Mouse (Mus musculus): ENCODE measurements around the gene Itsn1. TPM values are rescaled to one million over a fixed set of nuclear protein-coding genes. Genes with fewer than 3 reads are reported as not detected.

Gene Itsn1
- polyA plus RNA-seq, 1 experiment from 2014 or later = 79.2 TPM

DNA sequence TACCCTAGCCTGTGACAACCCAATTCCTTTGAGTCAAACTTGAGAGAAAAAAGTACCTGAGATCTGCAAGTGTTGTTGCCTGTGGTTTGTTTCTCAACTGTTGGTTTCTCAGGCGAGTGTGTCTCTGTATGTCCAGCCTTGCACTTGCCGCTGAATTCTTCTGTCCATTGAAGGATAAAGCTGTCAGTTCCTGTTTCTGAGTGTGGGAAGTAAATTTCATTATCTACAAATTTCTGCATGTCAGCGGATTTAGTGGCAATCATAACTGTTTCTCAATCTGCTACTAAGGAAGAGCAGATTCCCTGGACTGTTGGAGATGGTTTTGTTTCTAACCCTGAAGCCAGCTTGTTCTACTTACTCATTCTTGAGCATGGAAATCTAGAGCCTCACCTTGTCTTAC is 32.7 kb downstream of the Itsn1 start:
- H3K9me3 ChIP-seq (replicated peaks) = no peaks in the 10 kb centered on the region
- no peak overlapping the region for H3K9ac ChIP-seq
- no peak overlapping the region for H3K4me3 ChIP-seq
- no peak overlapping the region for H3K4me2 ChIP-seq (replicated peaks)
- no peak overlapping the region for H3K27ac ChIP-seq
- ATAC-seq (ENCODE audit: low FRiP score) = no peak
- WGBS = 87% methylated on average over 3 of the region's 3 CpGs
- peaks cover 54% of the 10 kb centered on the region for H3K4me1 ChIP-seq
- no peaks in the 10 kb centered on the region for H3K27me3 ChIP-seq
- peaks cover 7% of the 10 kb centered on the region; the same call in 1 of the 2 replicates for H3K36me3 ChIP-seq

- Histone ChIP-seq H3K4me1 (peaks cover 61% of the 10 kb centered on the region), H3K9ac (no peak overlapping the region), H3K9me3 (replicated peaks) (no peaks in the 10 kb centered on the region), H3K4me2 (replicated peaks) (no peak overlapping the region), H3K4me3 (no peak overlapping the region), H3K27me3 (no peaks in the 10 kb centered on the region), H3K27ac (0 out of 2 replicates have a peak overlapping the region, but pooled peaks have one; percentile 0), H3K36me3 (peaks cover 4% of the 10 kb centered on the region; the same call in 1 of the 2 replicates)
- 76% methylated on average over 7 of the region's 7 CpGs for WGBS
- ATAC-seq (ENCODE audit: low FRiP score) = no peak
These were observed 33.4 kb downstream of the Itsn1 start for GRCm38 (mm10) chr16:91762476-91762875.

DNA sequence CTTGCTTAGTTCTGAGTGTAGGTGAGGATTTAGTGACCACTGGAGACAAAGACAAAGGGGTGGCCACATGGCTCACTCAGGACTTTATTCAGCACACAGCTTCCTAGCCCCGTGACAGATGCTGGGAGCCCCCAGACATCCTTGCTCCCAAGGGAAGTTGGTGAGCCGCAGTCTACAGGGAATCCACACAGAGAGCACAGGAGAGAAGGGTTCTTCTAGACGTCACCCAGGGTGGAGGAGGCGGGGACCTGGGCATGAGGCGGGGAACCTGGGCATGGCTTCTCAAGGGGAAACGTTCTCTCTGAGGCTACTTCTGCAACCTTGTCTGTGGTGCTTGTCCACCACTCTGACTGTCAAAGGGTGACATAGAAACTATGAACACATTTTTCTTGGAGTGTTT is 34.9 kb downstream of the Itsn1 start:
- Histone ChIP-seq H3K27me3 (no peaks in the 10 kb centered on the region), H3K9me3 (replicated peaks) (no peaks in the 10 kb centered on the region), H3K9ac (no peak overlapping the region), H3K4me2 (replicated peaks) (no peak overlapping the region), H3K27ac (0 out of 2 replicates have a peak overlapping the region, but pooled peaks have one; percentile 40), H3K36me3 (peaks cover 4% of the 10 kb centered on the region; the same call in 1 of the 2 replicates), H3K4me1 (peaks cover 69% of the 10 kb centered on the region), H3K4me3 (no peak overlapping the region)
- ATAC-seq (ENCODE audit: low FRiP score) = no peak
- WGBS = 58% methylated on average over 6 of the region's 6 CpGs

- ATAC-seq (ENCODE audit: low FRiP score) = no peak
- 80% methylated on average over 6 of the region's 6 CpGs for WGBS
- Histone ChIP-seq H3K4me1 (peaks cover 66% of the 10 kb centered on the region), H3K4me3 (no peak overlapping the region), H3K4me2 (replicated peaks) (no peak overlapping the region), H3K9ac (no peak overlapping the region), H3K9me3 (replicated peaks) (no peaks in the 10 kb centered on the region), H3K36me3 (peaks cover 4% of the 10 kb centered on the region; the same call in 1 of the 2 replicates), H3K27me3 (no peaks in the 10 kb centered on the region), H3K27ac (no peak overlapping the region)
These were observed 35.3 kb downstream of the Itsn1 start for GRCm38 (mm10) chr16:91764414-91764813.

GRCm38 (mm10) chr16:91765121-91765815 is 36.2 kb downstream of the Itsn1 start:
- WGBS = 81% methylated on average over 15 of the region's 15 CpGs
- peaks cover 69% of the 10 kb centered on the region for H3K4me1 ChIP-seq
- H3K27me3 ChIP-seq = no peaks in the 10 kb centered on the region
- no peak for ATAC-seq (ENCODE audit: low FRiP score)
- H3K27ac ChIP-seq = no peak overlapping the region
- H3K36me3 ChIP-seq = peaks cover 3% of the 10 kb centered on the region; the same call in 1 of the 2 replicates
- H3K9me3 ChIP-seq (replicated peaks) = no peaks in the 10 kb centered on the region
- H3K9ac ChIP-seq = no peak overlapping the region
- no peak overlapping the region for H3K4me3 ChIP-seq
- H3K4me2 ChIP-seq (replicated peaks) = no peak overlapping the region

- Histone ChIP-seq H3K9me3 (replicated peaks) (no peaks in the 10 kb centered on the region), H3K27ac (no peak overlapping the region), H3K36me3 (no peaks in the 10 kb centered on the region), H3K4me2 (replicated peaks) (no peak overlapping the region), H3K4me3 (no peak overlapping the region), H3K9ac (no peak overlapping the region), H3K27me3 (no peaks in the 10 kb centered on the region), H3K4me1 (peaks cover 69% of the 10 kb centered on the region)
- 85% methylated on average over 15 of the region's 15 CpGs for WGBS
- ATAC-seq (ENCODE audit: low FRiP score) = no peak
These were observed 36.7 kb downstream of the Itsn1 start for GRCm38 (mm10) chr16:91765816-91766210.

GRCm38 (mm10) chr16:91767165-91767701 is 38.2 kb downstream of the Itsn1 start:
- no peak overlapping the region for H3K9ac ChIP-seq
- H3K4me1 ChIP-seq = peaks cover 73% of the 10 kb centered on the region
- H3K27me3 ChIP-seq = no peaks in the 10 kb centered on the region
- WGBS = 78% methylated on average over 11 of the region's 11 CpGs
- no peaks in the 10 kb centered on the region for H3K9me3 ChIP-seq (replicated peaks)
- ATAC-seq (ENCODE audit: low FRiP score) = no peak
- H3K27ac ChIP-seq = no peak overlapping the region
- H3K4me2 ChIP-seq (replicated peaks) = no peak overlapping the region
- no peak overlapping the region for H3K4me3 ChIP-seq
- H3K36me3 ChIP-seq = no peaks in the 10 kb centered on the region

DNA sequence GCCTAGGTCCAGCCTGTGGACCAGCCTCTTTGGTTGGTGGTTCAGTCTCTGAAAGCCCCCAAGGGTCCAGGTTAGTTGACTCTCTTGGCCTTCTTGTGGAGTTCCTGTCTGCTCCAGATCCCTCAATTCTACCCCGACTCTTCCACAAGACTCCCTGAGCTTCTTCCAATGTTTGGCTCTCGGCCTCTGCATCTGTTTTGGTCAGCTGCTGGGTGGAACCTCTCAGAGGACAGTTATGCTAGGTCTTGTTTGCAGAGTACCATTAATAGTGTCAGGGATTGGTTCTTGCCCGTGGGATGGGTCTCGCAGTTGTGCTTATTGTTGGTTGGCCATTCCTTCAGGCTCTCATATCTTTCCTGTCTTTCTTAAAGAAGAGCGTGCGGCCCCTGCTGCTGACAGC is 39.5 kb downstream of the Itsn1 start:
- Histone ChIP-seq H3K27ac (no peak overlapping the region), H3K4me1 (peaks cover 70% of the 10 kb centered on the region)

GRCm38 (mm10) chr16:91769911-91770310 is 40.8 kb downstream of the Itsn1 start:
- 62% methylated on average over 5 of the region's 5 CpGs for WGBS
- Histone ChIP-seq H3K27me3 (no peaks in the 10 kb centered on the region), H3K27ac (peak overlapping the region; percentile 82), H3K36me3 (no peaks in the 10 kb centered on the region), H3K9me3 (replicated peaks) (no peaks in the 10 kb centered on the region), H3K9ac (no peak overlapping the region), H3K4me2 (replicated peaks) (no peak overlapping the region), H3K4me1 (peaks cover 65% of the 10 kb centered on the region), H3K4me3 (no peak overlapping the region)
- no peak; the same call in 1 of the 2 replicates for ATAC-seq (ENCODE audit: low FRiP score)

More for the DNA sequence above, 39.5 kb downstream of the Itsn1 start:
- H3K36me3 ChIP-seq = no peaks in the 10 kb centered on the region
- H3K4me2 ChIP-seq (replicated peaks) = no peak overlapping the region
- no peak overlapping the region for H3K4me3 ChIP-seq
- H3K27me3 ChIP-seq = no peaks in the 10 kb centered on the region
- H3K9me3 ChIP-seq (replicated peaks) = no peaks in the 10 kb centered on the region
- 93% methylated on average over 6 of the region's 6 CpGs for WGBS
- H3K9ac ChIP-seq = no peak overlapping the region
- ATAC-seq (ENCODE audit: low FRiP score) = no peak

DNA sequence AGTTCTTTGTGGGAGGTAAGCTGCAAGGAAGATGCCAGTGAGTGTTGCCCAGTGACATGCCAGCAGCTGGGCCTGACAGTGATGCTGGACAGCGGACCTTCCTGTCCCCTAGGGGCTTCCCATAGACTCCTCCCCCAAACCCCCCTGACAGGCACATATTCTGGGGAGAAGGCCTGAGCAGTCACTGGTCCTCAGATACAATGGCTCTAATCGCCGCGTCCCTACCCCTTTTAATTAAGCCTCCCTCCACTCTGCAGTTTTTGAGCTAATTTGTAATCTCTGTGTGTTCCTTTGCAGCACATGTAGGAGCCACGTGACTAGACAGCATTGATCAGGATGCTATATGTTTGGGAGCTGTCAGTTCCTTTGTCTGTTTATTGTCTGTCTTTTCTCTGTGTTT is 41.6 kb downstream of the Itsn1 start:
- Histone ChIP-seq H3K9me3 (replicated peaks) (no peaks in the 10 kb centered on the region), H3K27me3 (no peaks in the 10 kb centered on the region), H3K9ac (no peak overlapping the region), H3K4me2 (replicated peaks) (peak overlapping the region; percentile 23; the same call in 1 of the 2 replicates), H3K4me1 (peaks cover 68% of the 10 kb centered on the region), H3K36me3 (no peaks in the 10 kb centered on the region), H3K27ac (peak overlapping the region; percentile 82), H3K4me3 (no peak overlapping the region)
- peak; percentile 95 for ATAC-seq (ENCODE audit: low FRiP score)
- WGBS = 17% methylated on average over 5 of the region's 5 CpGs

DNA sequence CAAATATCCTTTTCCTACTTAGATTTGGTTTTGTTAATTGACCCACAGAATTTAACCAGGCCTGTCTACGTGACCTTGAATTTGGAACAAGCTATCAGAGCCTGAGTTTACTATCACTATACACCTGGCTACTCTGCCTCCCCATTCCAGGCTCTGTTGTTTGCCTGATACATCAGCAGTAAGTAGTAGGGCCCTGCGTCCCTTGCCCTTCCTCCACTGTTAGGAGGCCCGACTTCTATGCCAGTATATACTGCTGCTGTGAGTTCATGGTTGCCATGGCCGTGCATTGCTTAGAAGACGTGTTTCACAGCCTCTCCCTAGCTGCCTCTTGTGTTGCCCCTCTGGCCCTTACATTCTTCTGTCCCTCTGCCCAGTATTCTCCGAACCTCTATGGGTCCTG is 42.3 kb downstream of the Itsn1 start:
- peak; percentile 35; the same call in 1 of the 2 replicates for ATAC-seq (ENCODE audit: low FRiP score)
- Histone ChIP-seq H3K4me2 (replicated peaks) (no peak overlapping the region), H3K4me1 (peaks cover 66% of the 10 kb centered on the region), H3K9me3 (replicated peaks) (no peaks in the 10 kb centered on the region), H3K36me3 (no peaks in the 10 kb centered on the region), H3K27me3 (no peaks in the 10 kb centered on the region), H3K9ac (peak overlapping the region; percentile 20; the same call in 1 of the 2 replicates), H3K27ac (peak overlapping the region; percentile 82), H3K4me3 (no peak overlapping the region)
- WGBS = 48% methylated on average over 6 of the region's 6 CpGs

- H3K4me3 ChIP-seq = no peak overlapping the region
- H3K36me3 ChIP-seq = no peaks in the 10 kb centered on the region
- H3K9me3 ChIP-seq (replicated peaks) = no peaks in the 10 kb centered on the region
- H3K27me3 ChIP-seq = no peaks in the 10 kb centered on the region
- peak overlapping the region; percentile 82; the same call in 1 of the 2 replicates for H3K27ac ChIP-seq
- 74% methylated on average over 7 of the region's 7 CpGs for WGBS
- H3K4me2 ChIP-seq (replicated peaks) = no peak overlapping the region
- ATAC-seq (ENCODE audit: low FRiP score) = no peak
- H3K9ac ChIP-seq = no peak overlapping the region
- H3K4me1 ChIP-seq = peaks cover 54% of the 10 kb centered on the region
These were observed 43.5 kb downstream of the Itsn1 start for GRCm38 (mm10) chr16:91772586-91772985.

Data from hindbrain, embryonic 12.5 days (tissue).